Mouse (Mus musculus) ES-Bruce4 (cell line): ENCODE data around the gene Htatsf1.

Experiments used
- CTCF ChIP-seq: IDR thresholded peaks from one replicate; pipeline ENCODE4 v1.8.1; 2011; ENCODE audit warnings: low read depth, low read length
- POLR2A ChIP-seq: IDR thresholded peaks from one replicate; pipeline ENCODE4 v1.8.1; 2011; ENCODE audit warnings: low read length; ENCODE audit not compliant: insufficient read depth

GRCm38 (mm10) chrX:57106956-57107355, 53.6 kb downstream of the Htatsf1 start:
- no peak for TF ChIP-seq POLR2A
- no peak for TF ChIP-seq CTCF
